Mouse (Mus musculus) liver, embryonic 14.5 days (tissue): ENCODE measurements around the gene Amot. TPM values are rescaled to one million over a fixed set of nuclear protein-coding genes. Genes with fewer than 3 reads are reported as not detected.

Experiments used
- ATAC-seq: fragments of 200-750 bp; cut with Nextera tagmentation; 2 replicates; pipeline ENCODE4 v1.8.0; 2017; ENCODE audit warnings: moderate number of reproducible peaks, mild to moderate bottlenecking, moderate library complexity; ENCODE audit not compliant: insufficient read depth
- DNase-seq, 3 experiments: peaks; one replicate each; pipeline ENCODE4 v3.0.0-alpha.2; 2012 to 2013; ENCODE audit warnings: low read depth in 3 of 3, low spot score in 3 of 3
- H3K27ac ChIP-seq: fragments of 300-500 bp; sonication (generic); 2 replicates; pipeline ENCODE4 v1.5.1; 2014; ENCODE audit warnings: moderate library complexity, mild to moderate bottlenecking, control low read depth, inconsistent platforms
- H3K27me3 ChIP-seq: fragments of 300-500 bp; sonication (generic); 2 replicates; pipeline ENCODE4 v1.6.1; 2014; ENCODE audit warnings: mild to moderate bottlenecking, low read length, moderate library complexity; ENCODE audit not compliant: control insufficient read depth, insufficient read depth
- H3K36me3 ChIP-seq: fragments of 300-500 bp; sonication (generic); replicated peaks from 2 replicates; pipeline ENCODE4 v1.6.1; 2014; ENCODE audit warnings: low read depth; ENCODE audit not compliant: control insufficient read depth, insufficient read depth
- H3K4me1 ChIP-seq, 2 experiments: fragments of 200-500 bp in 1 of 2; fragments of 300-500 bp in 1 of 2; sonication (generic) in 1 of 2; replicated peaks; 2 replicates each; pipeline ENCODE4 v1.6.1; 2012 to 2014; ENCODE audit warnings: antibody characterized with exemption in 1 of 2, inconsistent platforms in 1 of 2, low read length in 1 of 2; ENCODE audit not compliant: control insufficient read depth in 2 of 2, insufficient read depth in 2 of 2
- H3K4me2 ChIP-seq: fragments of 300-500 bp; sonication (generic); 2 replicates; pipeline ENCODE4 v1.6.1; 2014; ENCODE audit warnings: low read depth, mild to moderate bottlenecking, control low read depth, moderate library complexity
- H3K4me3 ChIP-seq, 2 experiments: fragments of 200-500 bp in 1 of 2; fragments of 300-500 bp in 1 of 2; sonication (generic) in 1 of 2; 2 replicates each; pipeline ENCODE4 v1.5.1; 2012 to 2014; ENCODE audit warnings: low read depth in 2 of 2, low read length in 2 of 2, mild to moderate bottlenecking in 2 of 2, control low read depth in 1 of 2, inconsistent platforms in 1 of 2, moderate library complexity in 1 of 2; ENCODE audit not compliant: insufficient read depth in 1 of 2
- H3K9ac ChIP-seq: fragments of 300-500 bp; sonication (generic); replicated peaks from 2 replicates; pipeline ENCODE4 v1.6.1; 2014; ENCODE audit warnings: mild to moderate bottlenecking, control low read depth, moderate library complexity
- H3K9me3 ChIP-seq: fragments of 300-500 bp; sonication (generic); 2 replicates; pipeline ENCODE4 v1.6.1; 2016; ENCODE audit warnings: low read length, mixed read lengths; ENCODE audit not compliant: control insufficient read depth
- CTCF ChIP-seq: IDR thresholded peaks from 2 replicates; pipeline ENCODE4 v1.5.1; 2016; ENCODE audit warnings: antibody characterized with exemption, low read depth, control low read depth
- EP300 ChIP-seq: IDR thresholded peaks from 2 replicates; pipeline ENCODE4 v1.6.1; 2016; ENCODE audit warnings: antibody characterized with exemption, low read depth
- WGBS: fragments of 180-500 bp; shearing (Covaris S2); extraction: QIAGEN DNeasy Blood & Tissue Kit; methylation state at CpG from one replicate; pipeline ENCODE4 v1.1.7; 2014; ENCODE audit not compliant: insufficient replicate concordance; 5-methylcytosine and 5-hydroxymethylcytosine counted together
- polyA plus RNA-seq, 2 experiments: library from polyadenylated mRNA; depleted of rRNA in 1 of 2; stranded (reverse) in 1 of 2; unstranded in 1 of 2; fragments of >200 nt; fragmentation: Nextera tagmentation in 1 of 2; extraction: Ambion mirVana in 1 of 2; gene quantifications; 2 replicates each; pipeline versions ENCODE4 v1.2.1 to v1.2.3; 2012 to 2014

Amot gene
- polyA plus RNA-seq, 2 experiments, result 4.2 to 4.3 TPM

DNA sequence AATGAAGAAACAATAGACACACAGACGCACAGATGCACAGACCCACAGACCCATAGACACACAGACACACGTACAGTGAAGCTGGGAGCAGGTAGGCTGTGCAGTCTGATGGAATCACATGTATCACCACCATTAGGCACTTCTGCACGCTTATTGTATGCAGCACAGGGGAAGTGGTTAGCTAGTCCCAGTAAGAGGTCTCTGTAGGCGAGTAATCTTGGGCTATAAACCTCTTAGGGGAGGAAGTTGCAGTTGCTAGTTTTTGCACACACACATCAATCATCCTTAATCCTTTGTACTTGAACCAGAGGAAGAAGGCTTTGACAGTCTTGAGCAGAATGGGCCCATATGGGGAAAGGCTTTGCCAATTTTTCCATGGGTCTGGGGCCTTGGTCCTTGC lies 71.3 kb downstream of the Amot start:
- DNase-seq, result no peak
- Histone ChIP-seq H3K4me2 (no peak overlapping the region), H3K4me1 (no peaks in the 10 kb centered on the region), H3K36me3 (no peaks in the 10 kb centered on the region), H3K4me3 (no peak overlapping the region), H3K9me3 (no peaks in the 10 kb centered on the region), H3K27me3 (no peaks in the 10 kb centered on the region), H3K27ac (no peak overlapping the region), H3K9ac (no peak overlapping the region)
- 28% methylated on average over 4 of the region's 4 CpGs for WGBS
- ATAC-seq, result no peak
- TF ChIP-seq CTCF (no peak), EP300 (no peak)

DNA sequence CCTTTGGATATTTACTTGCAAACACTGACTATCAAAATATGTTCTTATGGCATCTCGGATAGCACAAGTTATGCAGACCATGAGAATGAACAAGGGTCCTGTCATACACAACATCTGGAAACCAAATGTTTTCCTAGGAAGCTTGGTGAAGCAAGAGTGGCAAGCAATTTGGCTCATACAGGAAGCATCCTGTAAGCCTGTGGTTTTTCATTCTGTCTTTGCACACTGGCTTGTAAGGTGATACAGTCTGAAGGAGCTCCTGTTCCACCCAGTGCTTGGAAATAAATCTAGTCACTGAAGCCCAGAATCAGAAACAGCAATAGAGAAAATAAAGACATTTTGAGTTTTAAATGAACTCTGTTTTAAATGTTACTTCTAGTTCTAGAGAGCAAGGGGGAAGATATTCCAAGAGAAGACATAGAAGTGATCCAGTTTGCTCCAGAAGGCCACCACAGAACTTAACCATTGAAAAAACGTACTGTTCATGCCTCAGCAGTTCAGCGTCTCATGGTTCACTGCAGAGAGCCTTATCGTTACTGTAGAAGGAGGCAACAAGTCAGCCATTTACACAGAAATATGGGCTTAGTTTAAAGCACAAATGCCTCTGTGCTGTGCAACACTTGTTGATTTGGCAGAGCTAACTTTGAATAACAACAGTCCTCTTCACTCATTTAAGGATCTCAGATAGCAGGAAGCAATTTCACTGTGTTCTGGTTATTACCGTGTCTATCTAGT lies 74.0 kb downstream of the Amot start:
- H3K4me3 ChIP-seq, result no peak overlapping the region
- 63% methylated on average over 5 of the region's 5 CpGs for WGBS
- no peak overlapping the region for H3K4me2 ChIP-seq
- no peak for ATAC-seq
- no peaks in the 10 kb centered on the region for H3K36me3 ChIP-seq
- no peaks in the 10 kb centered on the region for H3K27me3 ChIP-seq
- DNase-seq, result no peak
- no peak overlapping the region for H3K27ac ChIP-seq
- H3K9ac ChIP-seq, result no peak overlapping the region
- TF ChIP-seq EP300, result no peak
- TF ChIP-seq CTCF, result no peak
- H3K9me3 ChIP-seq, result no peaks in the 10 kb centered on the region
- H3K4me1 ChIP-seq, result no peaks in the 10 kb centered on the region

DNA sequence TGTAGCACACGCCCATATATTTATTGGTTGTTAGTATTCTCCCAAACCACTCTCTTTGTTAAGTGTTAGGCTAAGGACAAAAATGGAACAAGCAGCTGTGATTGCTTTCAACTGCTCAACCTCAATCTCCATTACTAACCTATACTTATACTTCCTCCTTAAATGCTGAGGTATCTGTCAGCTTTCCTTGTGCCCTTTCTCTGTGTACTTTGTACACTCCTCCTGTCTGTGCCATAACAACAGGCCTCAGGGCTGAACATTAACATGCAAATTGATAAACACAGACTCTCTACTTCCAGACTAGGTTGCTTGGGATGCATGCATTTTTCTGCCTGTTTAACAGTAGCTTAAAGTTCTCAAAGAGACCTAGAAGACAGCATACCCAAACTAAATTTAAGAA lies 76.2 kb downstream of the Amot start:
- no peak overlapping the region for H3K27ac ChIP-seq
- ATAC-seq, result no peak
- DNase-seq, result no peak
- TF ChIP-seq EP300, result no peak
- no peak for TF ChIP-seq CTCF
- no peaks in the 10 kb centered on the region for H3K36me3 ChIP-seq
- no peaks in the 10 kb centered on the region for H3K4me1 ChIP-seq
- H3K9me3 ChIP-seq, result no peaks in the 10 kb centered on the region
- H3K4me3 ChIP-seq, result no peak overlapping the region
- H3K27me3 ChIP-seq, result no peaks in the 10 kb centered on the region
- 58% methylated on average over 1 of the region's 1 CpGs for WGBS
- H3K4me2 ChIP-seq, result no peak overlapping the region
- no peak overlapping the region for H3K9ac ChIP-seq

DNA sequence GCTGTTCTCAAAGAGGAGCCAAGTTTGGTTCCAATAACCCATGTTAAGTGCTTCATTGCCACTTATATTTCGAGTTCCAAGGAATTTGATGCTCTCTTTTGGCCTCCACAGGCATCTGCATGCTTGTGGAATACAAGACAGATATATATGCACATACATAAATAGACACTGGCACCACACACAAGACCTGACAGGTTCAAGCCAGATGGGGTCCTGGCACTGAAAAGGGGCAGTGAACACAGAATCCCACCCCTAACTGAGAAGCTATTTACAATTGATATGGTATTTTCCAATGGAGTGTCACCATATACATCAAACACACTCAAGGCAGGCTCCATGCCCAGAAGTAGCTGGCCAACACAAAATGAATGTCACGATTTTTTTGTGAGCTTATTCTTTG lies 81.0 kb downstream of the Amot start:
- TF ChIP-seq CTCF (no peak), EP300 (no peak)
- no peak for ATAC-seq
- no peaks in the 10 kb centered on the region for H3K36me3 ChIP-seq
- no peaks in the 10 kb centered on the region for H3K27me3 ChIP-seq
- H3K27ac ChIP-seq, result no peak overlapping the region
- DNase-seq, result no peak
- WGBS, result 24% methylated on average over 2 of the region's 2 CpGs
- no peak overlapping the region for H3K9ac ChIP-seq
- no peak overlapping the region for H3K4me3 ChIP-seq
- no peaks in the 10 kb centered on the region for H3K9me3 ChIP-seq
- no peak overlapping the region for H3K4me2 ChIP-seq
- no peaks in the 10 kb centered on the region for H3K4me1 ChIP-seq

DNA sequence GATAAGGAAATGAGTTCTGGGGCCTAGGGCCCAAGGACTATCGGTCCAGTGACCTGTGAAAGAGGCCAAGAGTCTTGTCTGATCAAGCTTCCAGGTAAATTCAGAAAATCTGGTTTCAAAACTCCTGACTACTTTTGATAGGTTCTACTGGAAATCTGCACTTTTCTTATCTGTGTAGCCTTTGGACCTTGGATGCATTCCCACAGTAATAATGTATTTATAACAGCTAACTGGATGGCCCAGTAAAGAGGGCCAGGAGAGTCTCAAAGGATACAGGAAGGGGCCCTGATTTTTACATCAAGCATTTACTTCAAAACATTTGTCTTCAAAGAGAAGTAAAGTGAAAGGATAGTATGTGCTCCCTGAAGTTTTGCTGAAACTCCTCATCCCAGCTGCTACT lies 90.7 kb downstream of the Amot start:
- WGBS, result 43% methylated on average over 1 of the region's 1 CpGs
- Histone ChIP-seq H3K4me2 (no peak overlapping the region), H3K4me1 (no peaks in the 10 kb centered on the region), H3K27me3 (no peaks in the 10 kb centered on the region), H3K9ac (no peak overlapping the region), H3K9me3 (no peaks in the 10 kb centered on the region), H3K27ac (no peak overlapping the region), H3K4me3 (no peak overlapping the region), H3K36me3 (no peaks in the 10 kb centered on the region)
- TF ChIP-seq CTCF (no peak), EP300 (no peak)
- ATAC-seq (no peak), DNase-seq (no peak)
